Mouse (Mus musculus) gastrocnemius, postnatal 25 days (tissue): ENCODE results near the gene Mroh8. TPM values are rescaled to one million over a fixed set of nuclear protein-coding genes. Genes with fewer than 3 reads are reported as not detected.

Source experiments
- DNase-seq: peaks from one replicate; pipeline ENCODE4 v3.0.0; 2022
- long read RNA-seq, 2 experiments: library from polyadenylated mRNA; stranded (forward); transcript quantifications; one replicate each; pipeline ENCODE4 v2.0.0; 2021
- total RNA-seq, 2 experiments: library from RNA; stranded (reverse); gene quantifications; 1 replicate in 1 of 2; 2 replicates in 1 of 2; pipeline ENCODE4 v1.2.3; 2021

The Mroh8 gene
- 1 to 10 TPM in 1 of 2 experiments, under 1 TPM in 1; 0.48 to 1.2 TPM for total RNA-seq
- long read RNA-seq, experiment 1 = 0 reads
- long read RNA-seq, experiment 2, partial matches to known transcripts = 1 of 1 reads
- long read RNA-seq, experiment 2, other reads (novel, unspliced or antisense) = 0 of 1 reads

GRCm38 (mm10) chr2:157279416-157279800 lies at the start of gene Mroh8:
Gene Mroh8 (minus strand): TSS chr2:157279549.
- DNase-seq = no peak

GRCm38 (mm10) chr2:157328570-157328969 lies 49.2 kb upstream of the Mroh8 start:
- no peak for DNase-seq

DNA sequence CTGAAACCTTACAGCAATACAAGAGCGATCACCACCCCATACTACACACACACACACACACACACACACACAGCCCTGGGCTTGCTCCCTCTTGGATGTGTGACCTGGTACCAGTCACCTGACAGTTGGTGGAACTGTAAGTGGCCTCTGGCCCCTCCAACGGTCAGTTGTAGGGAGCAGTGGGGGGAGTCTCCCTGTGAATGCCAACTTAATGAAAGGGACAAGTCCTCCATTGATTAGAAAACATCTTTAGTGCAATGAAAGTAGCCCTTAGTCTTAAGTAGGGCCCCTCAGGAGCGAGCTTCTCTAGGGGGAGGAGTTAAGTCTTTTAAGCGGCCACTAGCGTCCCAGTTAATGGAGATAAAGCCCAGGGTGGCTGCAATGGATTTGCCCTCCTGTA lies 48.8 kb upstream of the Mroh8 start:
- DNase-seq = no peak

GRCm38 (mm10) chr2:157325238-157325637 lies 45.9 kb upstream of the Mroh8 start:
- DNase-seq = no peak

GRCm38 (mm10) chr2:157322029-157322766 lies 42.8 kb upstream of the Mroh8 start:
- DNase-seq = no peak

DNA sequence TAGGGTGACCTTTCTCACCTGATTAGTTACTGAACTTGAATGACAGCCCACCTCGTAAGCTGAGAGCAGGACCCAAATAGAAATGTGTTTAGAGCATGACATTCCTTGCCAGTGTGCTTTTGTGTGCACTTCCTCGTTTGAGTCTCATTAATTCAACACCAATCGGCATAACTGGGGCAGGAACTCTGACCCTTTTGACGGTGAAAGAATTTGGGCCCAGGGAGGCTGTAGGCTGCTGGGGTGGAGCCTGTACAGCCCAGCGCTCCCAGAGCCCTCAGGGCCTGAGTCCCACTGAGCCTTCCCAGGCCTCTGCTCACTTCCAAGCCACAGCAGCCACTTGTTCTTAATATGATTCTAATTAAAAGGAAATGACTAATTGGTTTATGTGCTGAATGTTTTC lies 41.5 kb upstream of the Mroh8 start:
- DNase-seq = no peak

- no peak for DNase-seq
Observed at GRCm38 (mm10) chr2:157320135-157320534, 40.8 kb upstream of the Mroh8 start.

DNA sequence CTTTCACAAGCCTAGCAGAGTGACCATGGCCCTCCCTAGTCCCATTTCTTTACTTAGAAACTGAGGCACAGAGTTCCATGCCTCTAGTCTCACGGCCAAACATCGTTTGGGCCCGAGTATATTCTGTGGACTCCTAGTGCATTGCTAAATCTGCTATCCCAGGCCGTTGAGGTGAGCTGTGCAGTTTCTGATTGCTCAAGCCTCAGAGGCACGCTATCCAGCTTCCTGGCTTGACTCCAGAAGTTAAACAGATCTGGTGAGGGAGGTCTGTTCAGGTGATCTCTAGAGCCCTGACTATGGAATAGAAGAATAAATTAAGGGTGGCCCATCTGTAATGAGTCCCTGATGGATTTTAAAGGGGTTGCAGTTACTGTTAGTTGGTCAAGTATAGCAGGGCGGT lies 37.9 kb upstream of the Mroh8 start:
- no peak for DNase-seq

DNA sequence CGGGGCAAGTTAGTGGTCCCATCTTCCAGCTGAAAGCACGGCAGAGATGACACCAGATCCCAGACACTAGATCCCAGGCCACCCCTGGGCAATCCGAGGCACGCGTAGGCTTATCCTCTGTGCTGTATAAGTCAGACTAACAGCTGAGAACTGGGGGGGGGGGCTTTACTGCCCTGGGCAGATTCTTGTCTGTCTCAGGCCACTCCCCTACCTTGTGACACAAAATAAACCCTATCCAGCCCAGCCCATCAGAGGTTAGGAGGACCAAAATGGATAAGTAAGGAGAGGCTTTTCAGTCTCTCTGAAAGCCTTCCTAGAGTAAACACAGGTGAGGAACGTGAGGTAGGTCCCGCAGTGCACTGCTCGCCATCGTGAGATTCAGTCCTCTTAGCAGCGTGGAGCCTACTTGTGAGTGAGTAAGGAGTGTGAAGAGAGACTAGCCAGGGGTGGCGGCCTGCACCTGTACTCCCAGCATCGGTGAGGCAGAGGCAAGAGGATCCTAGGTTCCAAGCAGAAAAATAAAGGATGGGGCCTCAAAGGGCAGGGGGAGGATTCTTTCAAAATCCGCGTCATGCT lies 37.1 kb upstream of the Mroh8 start:
- no peak for DNase-seq

GRCm38 (mm10) chr2:157315486-157315885 lies 36.1 kb upstream of the Mroh8 start:
- DNase-seq = no peak

DNA sequence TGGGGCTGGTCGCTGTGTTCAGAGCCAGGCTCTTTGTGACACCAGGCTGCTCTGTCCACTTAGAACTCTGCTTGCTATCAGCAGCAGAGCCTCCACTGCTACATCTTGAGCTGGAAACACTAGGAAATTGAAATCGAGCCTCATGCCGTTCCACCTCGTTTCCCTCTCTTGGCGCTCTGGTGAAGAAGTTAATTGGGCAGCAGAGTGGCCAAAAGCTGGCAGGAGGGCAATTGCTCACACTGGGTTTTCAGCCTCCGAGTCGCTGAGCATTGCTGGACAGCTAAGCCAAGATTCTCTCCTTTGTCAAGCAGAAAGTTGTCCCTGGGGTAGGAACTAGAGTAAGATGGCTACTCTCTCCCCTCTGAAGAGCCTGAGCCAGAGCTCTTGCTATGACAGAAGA lies 35.0 kb upstream of the Mroh8 start:
- no peak for DNase-seq

GRCm38 (mm10) chr2:157313718-157314117 lies 34.4 kb upstream of the Mroh8 start:
- DNase-seq = no peak

- DNase-seq = no peak
Observed at GRCm38 (mm10) chr2:157310963-157311637, 31.8 kb upstream of the Mroh8 start.

- DNase-seq = no peak
Observed at GRCm38 (mm10) chr2:157309611-157310010, 30.3 kb upstream of the Mroh8 start.

DNA sequence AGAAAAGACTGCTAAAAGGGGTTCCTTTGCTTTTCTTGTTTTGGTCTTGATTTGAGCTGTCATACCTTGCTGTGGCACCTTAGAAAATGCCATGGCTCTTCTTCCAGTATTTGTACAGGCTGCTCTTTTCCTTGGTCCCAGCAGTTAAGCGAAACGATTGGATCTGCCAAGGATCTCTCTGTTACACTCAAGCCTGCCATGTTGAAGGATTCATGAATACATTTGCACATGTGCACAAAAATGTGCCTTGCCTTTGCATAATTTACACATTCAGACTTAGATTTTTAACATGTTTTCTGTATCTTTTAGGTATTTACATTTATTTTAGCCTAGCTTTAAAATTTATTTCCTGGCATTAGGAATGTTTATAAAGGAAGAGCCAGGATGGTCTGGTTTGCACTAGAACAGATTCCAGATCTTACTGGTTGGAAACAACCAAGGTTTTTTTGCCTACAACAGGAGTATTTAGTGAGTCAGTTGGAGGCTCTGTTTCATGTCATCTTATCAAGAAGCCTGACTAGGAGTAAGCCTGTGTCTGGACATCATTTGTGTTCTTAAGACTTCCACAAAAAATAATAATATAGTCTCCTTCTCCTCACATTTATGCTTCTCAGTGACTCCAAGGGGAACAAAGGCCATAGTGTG lies 29.0 kb upstream of the Mroh8 start:
- DNase-seq = no peak

DNA sequence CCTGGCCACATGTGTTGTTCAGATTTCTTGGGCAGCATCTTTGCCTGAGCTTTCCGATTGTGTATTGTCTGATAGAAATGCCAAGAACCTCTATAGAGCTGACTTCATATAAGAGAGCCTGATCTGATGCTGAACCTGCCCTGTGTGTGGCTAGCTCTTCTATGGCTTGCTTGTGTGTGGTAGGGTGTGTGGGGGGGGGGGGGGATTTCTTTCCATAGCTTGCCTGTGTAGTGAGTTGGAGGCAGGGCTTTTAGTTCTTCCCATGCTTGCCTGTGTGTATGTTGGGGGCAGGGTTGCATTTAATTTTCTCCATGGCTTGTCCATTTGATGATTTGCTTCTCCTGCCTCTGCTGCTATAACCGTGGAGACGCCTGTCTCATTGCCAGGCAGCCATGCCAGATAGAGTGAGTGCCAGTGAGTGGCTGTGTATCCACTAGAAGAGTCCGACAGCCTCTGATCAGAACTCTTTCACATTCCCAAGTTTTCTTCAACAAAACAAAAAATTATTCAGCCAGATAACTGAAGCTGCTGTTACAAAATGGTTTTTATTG lies 28.4 kb upstream of the Mroh8 start:
- DNase-seq = no peak

DNA sequence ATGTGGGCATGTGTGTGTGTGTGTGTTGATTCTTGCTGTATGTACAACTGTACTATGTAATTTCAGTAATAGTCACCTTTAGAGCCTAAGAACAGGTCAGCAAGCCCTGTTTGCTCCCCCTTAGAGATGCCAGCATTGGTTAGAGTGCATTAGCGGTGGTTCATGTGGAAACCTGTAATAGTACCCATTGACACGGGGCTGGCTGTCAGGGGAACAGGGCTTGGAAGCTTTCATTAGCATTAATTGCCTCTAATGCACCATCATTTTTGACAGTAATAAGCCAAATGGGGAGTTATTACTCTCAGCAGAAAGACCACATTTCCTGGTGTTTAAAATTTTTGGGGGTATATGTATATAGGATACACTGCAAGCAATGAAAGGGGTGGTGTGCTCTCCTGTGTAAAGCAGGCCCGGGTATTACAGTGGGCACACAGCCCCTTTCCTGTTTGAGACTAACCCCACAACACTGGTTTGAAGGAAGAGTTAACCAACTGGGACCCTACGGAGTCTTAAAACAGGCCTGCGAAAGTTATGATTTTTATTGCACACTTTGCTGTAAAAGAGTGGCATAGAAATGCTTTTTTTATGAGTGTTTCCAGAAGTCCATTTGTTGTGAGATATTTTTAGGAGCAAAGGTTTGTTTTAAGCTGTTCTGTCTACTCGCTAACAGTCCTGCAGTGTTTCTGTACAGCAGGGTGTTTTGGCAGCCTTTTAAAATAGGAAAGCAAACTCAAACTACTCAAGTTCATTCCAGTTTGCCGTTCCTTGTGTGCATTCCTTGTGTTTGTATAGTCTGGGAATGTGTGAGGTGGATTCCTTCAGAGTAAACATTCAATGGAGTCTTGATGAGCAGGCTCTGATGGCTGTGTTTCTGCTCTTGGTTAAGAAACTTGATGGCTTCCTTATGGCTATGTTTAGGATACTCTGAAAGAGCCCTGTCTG lies 27.0 kb upstream of the Mroh8 start:
- no peak for DNase-seq

DNA sequence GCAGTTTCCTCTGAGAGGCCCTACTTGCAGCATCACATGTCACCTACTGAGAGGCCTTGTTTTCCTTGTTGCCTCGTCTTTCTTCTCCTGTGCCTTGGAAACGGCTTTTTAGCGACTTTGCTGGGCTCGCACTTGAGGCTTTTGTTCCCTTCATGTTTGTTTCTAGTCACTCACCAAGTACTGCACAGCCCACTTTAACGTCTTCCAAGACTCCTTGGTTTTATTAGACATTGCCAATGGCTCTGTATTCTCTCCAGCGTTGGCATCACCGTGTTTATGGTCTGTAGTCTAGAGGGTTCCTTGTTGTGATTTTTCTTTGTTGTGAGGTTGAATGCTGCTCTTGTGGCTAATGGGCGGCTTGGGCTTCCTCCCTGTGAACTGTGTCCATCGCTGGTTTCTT lies 23.7 kb upstream of the Mroh8 start:
- no peak for DNase-seq

DNA sequence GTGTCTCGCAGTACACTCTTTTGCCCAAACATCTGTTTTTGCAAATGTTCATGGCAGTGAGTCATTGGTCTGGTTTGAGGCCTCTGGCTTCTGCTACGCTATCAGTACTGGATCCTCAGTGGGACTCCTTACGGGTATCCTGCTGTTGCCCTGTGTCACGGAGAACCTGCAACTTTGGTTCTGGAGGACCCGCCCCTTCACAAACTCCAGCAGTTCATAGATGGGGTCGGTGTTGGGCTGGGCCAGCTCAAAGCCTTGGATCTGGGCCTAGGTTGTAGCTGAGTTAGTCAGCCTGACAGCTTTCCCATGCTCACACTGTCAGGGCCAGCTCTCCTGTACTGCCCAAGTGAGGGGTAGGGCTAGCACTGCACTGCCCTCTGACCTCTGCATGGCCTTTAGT lies 20.7 kb upstream of the Mroh8 start:
- no peak for DNase-seq

- no peak for DNase-seq
Observed at GRCm38 (mm10) chr2:157296105-157296689, 16.8 kb upstream of the Mroh8 start.

GRCm38 (mm10) chr2:157292093-157292492 lies 12.7 kb upstream of the Mroh8 start:
- peak; percentile 30 for DNase-seq
